Mouse (Mus musculus) hindbrain, postnatal 0 days (tissue): ENCODE measurements around the gene Eif5a2. TPM values are rescaled to one million over a fixed set of nuclear protein-coding genes. Genes with fewer than 3 reads are reported as not detected.

Source experiments
- ATAC-seq: fragments of 200-750 bp; cut with Nextera tagmentation; 2 replicates; pipeline ENCODE4 v1.8.0; 2017; ENCODE audit warnings: mild to moderate bottlenecking, moderate TSS enrichment, moderate library complexity
- DNase-seq: peaks from one replicate; pipeline ENCODE4 v3.0.0-alpha.2; 2015; ENCODE audit warnings: low spot score
- H3K27ac ChIP-seq: fragments of 300-500 bp; sonication (generic); 2 replicates; pipeline ENCODE4 v1.5.1; 2014; ENCODE audit warnings: mild to moderate bottlenecking
- H3K27me3 ChIP-seq: fragments of 300-500 bp; sonication (generic); 2 replicates; pipeline ENCODE4 v1.6.1; 2014; ENCODE audit warnings: low read length, mixed read lengths; ENCODE audit not compliant: insufficient read depth
- H3K36me3 ChIP-seq: fragments of 300-500 bp; sonication (generic); 2 replicates; pipeline ENCODE4 v1.6.1; 2014; ENCODE audit warnings: low read length, mixed read lengths; ENCODE audit not compliant: insufficient read depth
- H3K4me1 ChIP-seq: fragments of 300-500 bp; sonication (generic); 2 replicates; pipeline ENCODE4 v1.6.1; 2014; ENCODE audit warnings: antibody characterized with exemption, low read length, mixed read lengths; ENCODE audit not compliant: insufficient read depth
- H3K4me2 ChIP-seq: fragments of 300-500 bp; sonication (generic); 2 replicates; pipeline ENCODE4 v1.6.1; 2014; ENCODE audit warnings: low read depth, mild to moderate bottlenecking, low read length, moderate library complexity, mixed read lengths
- H3K4me3 ChIP-seq: fragments of 300-500 bp; sonication (generic); 2 replicates; pipeline ENCODE4 v1.5.1; 2014; ENCODE audit warnings: low read length
- H3K9ac ChIP-seq: fragments of 300-500 bp; sonication (generic); replicated peaks from 2 replicates; pipeline ENCODE4 v1.6.1; 2014; ENCODE audit warnings: mild to moderate bottlenecking, low read length, moderate library complexity, mixed read lengths
- H3K9me3 ChIP-seq: fragments of 300-500 bp; sonication (generic); 2 replicates; pipeline ENCODE4 v1.6.1; 2016; ENCODE audit warnings: low read length, mixed read lengths
- CTCF ChIP-seq: IDR thresholded peaks from 2 replicates; pipeline ENCODE4 v1.5.1; 2016; ENCODE audit warnings: antibody characterized with exemption, control low read depth, low read depth
- WGBS: fragments of 180-500 bp; shearing (Covaris S2); extraction: QIAGEN DNeasy Blood & Tissue Kit; methylation state at CpG from one replicate; pipeline ENCODE4 v1.1.7; 2014; 5-methylcytosine and 5-hydroxymethylcytosine counted together
- polyA plus RNA-seq: library from polyadenylated mRNA; unstranded; fragments of >200 nt; fragmentation: Nextera tagmentation; extraction: Ambion mirVana; gene quantifications from 2 replicates; pipeline ENCODE4 v1.2.1, GENCODE M21; 2015
- total RNA-seq: library from RNA; depleted of rRNA; stranded (reverse); fragments of >200 nt; gene quantifications from 2 replicates; pipeline ENCODE4 v1.2.3, GENCODE M21; 2014; rRNA removed

The Eif5a2 gene
- total RNA-seq (23.9 and 26.9 TPM in 2 replicates), polyA plus RNA-seq (10.0 and 10.7 TPM in 2 replicates)

DNA sequence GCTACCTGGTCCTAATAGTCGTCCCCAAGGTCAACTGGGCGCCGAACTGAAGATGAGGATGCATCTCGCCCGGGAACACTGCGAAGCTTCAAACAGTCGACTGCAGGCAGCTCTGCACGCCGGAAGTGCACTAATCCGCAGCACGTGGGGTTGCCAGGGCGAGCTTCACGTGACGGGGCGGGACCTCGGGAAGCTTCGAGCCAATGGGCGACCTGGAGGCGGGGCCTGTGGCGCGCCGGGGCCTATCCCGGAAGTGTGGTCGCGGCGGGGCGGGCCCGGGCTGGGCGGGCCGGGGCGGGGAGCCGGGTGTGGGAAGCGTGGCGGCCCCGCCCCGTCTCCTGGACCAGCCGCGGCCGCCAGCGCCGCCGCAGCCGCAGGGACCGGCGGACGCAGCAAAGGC lies at the start of gene Eif5a2:
Gene Eif5a2, plus strand, starts transcription at position 283 of the 400 bp plus-strand sequence.
- DNase-seq (peak; percentile 98), ATAC-seq (peak; percentile 100)
- Histone ChIP-seq H3K27ac (no peak within 1 kb of the TSS), H3K9ac (peak within 1 kb of the TSS; percentile 70), H3K36me3 (no peaks in the 10 kb centered on the region), H3K4me2 (peak within 1 kb of the TSS; percentile 100), H3K9me3 (no peaks in the 10 kb centered on the region), H3K4me3 (peak within 1 kb of the TSS; percentile 83), H3K4me1 (peaks cover 4% of the 10 kb centered on the region; the same call in 1 of the 2 replicates), H3K27me3 (no peaks in the 10 kb centered on the region)
- 2% methylated on average over 39 of the region's 46 CpGs for WGBS
- no peak for TF ChIP-seq CTCF

DNA sequence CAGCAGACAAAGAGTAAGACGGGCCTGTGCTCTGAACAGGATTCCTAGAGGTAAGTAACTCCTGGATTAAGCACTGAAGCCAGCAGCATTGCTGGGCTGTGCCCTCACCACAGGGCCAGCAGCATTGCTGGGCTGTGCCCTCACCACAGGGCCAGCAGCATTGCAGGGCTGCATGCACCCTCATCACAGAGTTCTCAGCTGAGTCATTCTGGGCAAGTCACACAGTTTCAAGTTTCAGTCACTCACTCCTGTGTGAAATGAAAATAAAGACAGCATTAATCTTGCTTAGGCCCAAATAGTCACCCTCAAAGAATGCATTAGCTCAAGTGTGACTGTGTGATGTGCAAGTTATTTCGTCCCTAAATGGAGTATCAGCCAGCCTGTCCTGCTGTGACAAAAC lies 46.4 kb upstream of the Eif5a2 start:
- Histone ChIP-seq H3K4me2 (no peak overlapping the region), H3K4me1 (no peaks in the 10 kb centered on the region), H3K36me3 (no peaks in the 10 kb centered on the region), H3K9ac (no peak overlapping the region), H3K27me3 (no peaks in the 10 kb centered on the region), H3K4me3 (no peak overlapping the region), H3K27ac (no peak overlapping the region), H3K9me3 (no peaks in the 10 kb centered on the region)
- ATAC-seq = no peak
- no peak for TF ChIP-seq CTCF
- 58% methylated on average over 2 of the region's 2 CpGs for WGBS
- DNase-seq = no peak

DNA sequence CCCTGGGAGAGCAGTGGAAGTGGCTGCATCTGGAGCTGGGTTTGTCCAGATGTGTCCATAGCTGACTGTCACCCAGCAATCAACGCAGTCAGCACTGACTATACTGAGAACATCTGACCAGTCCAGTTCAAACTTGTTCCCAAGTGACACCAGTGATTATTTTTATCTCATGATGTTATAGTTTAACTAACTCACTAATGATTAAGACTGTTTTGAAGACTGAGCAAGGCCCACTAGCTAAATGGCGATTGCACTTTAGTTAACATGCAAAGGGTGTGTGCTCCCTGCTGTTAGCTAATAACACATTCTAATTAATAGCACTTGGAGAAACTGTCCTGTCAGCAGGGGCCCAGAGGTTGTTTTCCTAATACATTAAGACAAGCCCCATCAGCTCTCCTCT lies 44.1 kb upstream of the Eif5a2 start:
- WGBS = 34% methylated on average over 2 of the region's 2 CpGs
- Histone ChIP-seq H3K4me2 (no peak overlapping the region), H3K4me3 (no peak overlapping the region), H3K27ac (no peak overlapping the region), H3K27me3 (no peaks in the 10 kb centered on the region), H3K4me1 (no peaks in the 10 kb centered on the region), H3K36me3 (no peaks in the 10 kb centered on the region), H3K9ac (no peak overlapping the region), H3K9me3 (no peaks in the 10 kb centered on the region)
- no peak for DNase-seq
- no peak for TF ChIP-seq CTCF
- no peak for ATAC-seq

DNA sequence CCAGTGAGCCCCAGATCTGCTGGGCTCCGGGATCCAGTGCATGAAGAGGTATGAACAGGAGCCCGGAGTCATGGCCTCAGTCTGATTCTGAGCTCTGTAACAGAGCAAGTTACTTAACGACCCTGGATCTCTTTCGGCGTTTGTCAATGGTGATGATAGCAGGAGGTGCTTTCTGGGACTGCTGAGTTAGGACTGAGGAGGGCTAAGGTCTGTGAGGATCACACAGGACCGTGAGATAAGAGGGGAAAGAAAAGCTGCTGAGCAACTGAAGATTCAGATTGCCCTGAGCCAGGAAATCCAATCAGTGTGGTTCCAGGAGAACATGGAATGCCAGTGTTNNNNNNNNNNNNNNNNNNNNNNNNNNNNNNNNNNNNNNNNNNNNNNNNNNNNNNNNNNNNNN lies 40.7 kb upstream of the Eif5a2 start:
- Histone ChIP-seq H3K27me3 (no peaks in the 10 kb centered on the region), H3K4me1 (no peaks in the 10 kb centered on the region), H3K36me3 (no peaks in the 10 kb centered on the region), H3K9me3 (no peaks in the 10 kb centered on the region), H3K27ac (no peak overlapping the region), H3K4me3 (no peak overlapping the region), H3K4me2 (no peak overlapping the region), H3K9ac (no peak overlapping the region)
- no peak for TF ChIP-seq CTCF
- 54% methylated on average over 6 of the region's 6 CpGs for WGBS
- no peak for ATAC-seq
- no peak for DNase-seq

DNA sequence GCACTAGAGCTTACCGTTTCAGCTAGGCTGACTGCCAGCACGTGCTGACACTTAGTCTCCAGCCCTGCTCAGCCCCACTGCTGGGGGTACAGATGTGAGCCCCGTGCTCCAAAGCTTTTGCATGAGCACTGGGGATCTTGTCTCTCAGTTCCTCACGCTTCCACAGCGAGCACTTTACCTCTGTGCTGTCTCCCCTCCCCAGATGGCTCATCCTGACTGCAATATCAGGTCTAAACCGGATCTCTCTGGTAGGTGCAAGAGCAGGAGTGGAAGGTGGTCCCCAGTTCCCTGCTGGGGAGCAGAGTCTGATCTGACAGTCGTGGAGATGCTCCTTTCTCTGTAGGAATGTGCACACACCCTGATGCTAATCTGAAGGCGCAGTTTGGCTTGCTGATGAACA lies 37.8 kb upstream of the Eif5a2 start:
- Histone ChIP-seq H3K4me2 (no peak overlapping the region), H3K27ac (no peak overlapping the region), H3K9ac (no peak overlapping the region), H3K9me3 (no peaks in the 10 kb centered on the region), H3K4me3 (no peak overlapping the region), H3K4me1 (no peaks in the 10 kb centered on the region), H3K27me3 (no peaks in the 10 kb centered on the region), H3K36me3 (no peaks in the 10 kb centered on the region)
- ATAC-seq (peak; percentile 77), DNase-seq (peak; percentile 24)
- no peak for TF ChIP-seq CTCF
- WGBS = 31% methylated on average over 8 of the region's 8 CpGs

DNA sequence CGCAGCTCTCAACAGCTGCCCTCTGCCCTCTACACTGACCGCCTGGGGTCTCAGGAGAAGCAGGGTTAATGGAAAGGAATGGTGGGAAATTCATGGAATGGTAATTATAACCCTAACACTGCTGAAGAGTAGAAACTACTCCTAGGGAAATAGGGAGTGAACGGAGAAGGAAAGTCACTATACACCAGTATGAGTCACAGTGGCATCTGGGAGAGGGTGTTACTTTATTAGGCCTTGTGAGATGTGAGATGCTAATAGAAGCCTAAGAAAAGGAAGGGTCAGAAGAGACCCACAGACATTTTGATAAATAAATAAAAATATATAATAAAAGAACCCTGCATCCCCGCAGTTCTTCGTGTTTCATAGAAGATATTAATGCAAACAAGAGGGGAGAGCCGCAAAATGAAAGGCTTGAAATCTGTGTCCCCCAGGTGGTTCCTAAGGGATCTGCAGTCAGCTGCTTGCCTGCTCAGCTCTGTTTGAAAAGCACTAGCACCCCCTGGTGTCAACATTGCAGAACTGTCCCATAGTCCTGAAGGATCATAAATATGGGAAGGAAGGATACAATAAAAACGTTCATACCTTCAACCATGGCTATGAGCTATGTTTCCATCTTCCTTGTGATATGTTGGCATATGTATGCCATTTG lies 35.1 kb upstream of the Eif5a2 start:
- TF ChIP-seq CTCF = peak; percentile 98
- no peak overlapping the region for H3K27ac ChIP-seq
- no peaks in the 10 kb centered on the region for H3K4me1 ChIP-seq
- no peak overlapping the region for H3K4me2 ChIP-seq
- no peaks in the 10 kb centered on the region for H3K36me3 ChIP-seq
- ATAC-seq (peak; percentile 88), DNase-seq (peak; percentile 94)
- no peaks in the 10 kb centered on the region for H3K9me3 ChIP-seq
- WGBS = 29% methylated on average over 7 of the region's 7 CpGs
- H3K9ac ChIP-seq = no peak overlapping the region
- H3K4me3 ChIP-seq = no peak overlapping the region
- H3K27me3 ChIP-seq = no peaks in the 10 kb centered on the region

DNA sequence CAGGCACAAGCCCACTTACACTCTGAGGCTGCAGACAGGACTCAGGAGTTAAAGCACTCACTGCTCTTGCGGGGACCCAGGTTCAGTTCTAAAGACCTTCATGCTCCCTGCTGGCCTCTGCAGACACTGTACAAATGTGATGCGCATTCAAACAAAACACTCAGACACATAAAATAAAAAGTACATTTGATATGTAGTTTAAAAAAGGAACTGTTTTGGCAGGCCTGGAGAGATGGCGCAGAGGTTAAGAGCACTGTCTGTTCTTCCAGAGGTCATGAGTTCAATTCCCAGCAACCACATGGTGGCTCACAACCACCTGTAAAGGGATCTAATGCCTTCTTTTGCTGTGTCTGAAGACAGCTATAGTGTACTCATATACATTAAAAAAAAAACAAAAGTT lies 32.9 kb upstream of the Eif5a2 start:
- H3K9ac ChIP-seq = no peak overlapping the region
- no peaks in the 10 kb centered on the region for H3K9me3 ChIP-seq
- TF ChIP-seq CTCF = no peak
- H3K4me3 ChIP-seq = no peak overlapping the region
- H3K36me3 ChIP-seq = no peaks in the 10 kb centered on the region
- 84% methylated on average over 3 of the region's 3 CpGs for WGBS
- ATAC-seq (no peak), DNase-seq (no peak)
- H3K4me2 ChIP-seq = no peak overlapping the region
- H3K4me1 ChIP-seq = no peaks in the 10 kb centered on the region
- H3K27me3 ChIP-seq = no peaks in the 10 kb centered on the region
- H3K27ac ChIP-seq = no peak overlapping the region
